Mouse (Mus musculus): ENCODE results near the gene Sgpp2.

The Sgpp2 gene

GRCm38 (mm10) chr1:78340584-78340983, 30.4 kb downstream of the Sgpp2 start:
- no peak for DNase-seq

DNA sequence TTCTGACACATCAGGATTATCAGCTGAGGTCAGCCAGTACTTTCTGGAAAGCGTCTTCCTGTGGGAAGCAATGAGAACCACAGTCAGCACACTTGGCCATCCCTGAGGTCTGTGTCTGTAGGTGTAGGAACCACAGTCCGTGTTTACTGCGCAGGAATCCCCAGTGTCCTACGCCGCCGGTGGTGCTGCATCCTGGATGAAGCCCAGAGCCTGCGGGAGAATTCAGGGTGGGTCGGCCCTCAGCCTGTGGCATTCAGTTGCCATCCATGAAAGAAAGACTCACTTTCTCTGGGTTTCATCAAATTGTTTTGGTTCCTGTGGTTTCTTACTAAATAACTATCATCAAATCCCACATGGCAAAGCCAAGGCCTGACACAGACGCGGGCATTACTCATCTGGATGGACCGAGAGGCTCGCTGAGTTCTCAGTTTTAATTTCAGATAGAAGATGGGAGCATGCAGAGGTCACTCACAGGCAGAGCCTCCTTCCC, 37.2 kb downstream of the Sgpp2 start:
- DNase-seq = no peak

DNA sequence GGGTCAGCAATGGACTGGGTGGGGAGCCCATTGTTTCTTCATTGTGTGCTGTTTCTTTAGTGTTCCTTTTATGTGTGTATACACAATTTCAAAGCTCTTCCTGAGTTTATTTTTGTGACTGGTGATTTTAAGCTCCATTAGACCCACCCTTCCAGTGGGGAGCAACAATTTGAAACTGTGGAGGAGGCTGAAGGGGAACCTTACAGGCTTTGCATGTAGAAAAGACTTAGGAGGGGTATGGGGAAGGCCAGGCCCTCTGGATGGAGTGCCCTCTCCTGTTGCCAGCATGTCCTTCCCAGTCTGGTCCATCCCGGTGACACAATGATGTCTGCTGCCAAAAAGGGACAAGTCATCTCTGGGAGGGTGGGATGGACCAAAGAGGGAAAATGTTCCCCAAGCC, 39.1 kb downstream of the Sgpp2 start:
- DNase-seq = no peak

DNA sequence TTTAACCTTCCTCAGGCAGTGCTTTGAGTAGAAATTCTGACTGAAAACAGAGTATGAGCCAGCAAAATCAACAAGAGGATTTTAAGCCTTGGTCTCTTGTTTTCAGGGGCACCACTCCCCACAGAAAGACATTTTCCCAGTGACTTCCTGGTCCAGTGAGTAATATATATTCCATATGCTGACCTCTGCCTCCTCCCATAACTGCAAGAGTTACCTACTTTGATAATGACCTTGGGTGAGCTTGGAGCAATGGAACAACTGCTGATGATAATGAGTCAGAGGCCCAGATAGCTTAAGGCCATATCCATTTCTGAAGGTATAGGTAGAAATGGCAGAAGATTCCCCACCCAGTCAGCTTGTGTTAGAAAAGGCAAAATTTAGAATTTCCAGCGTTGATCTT, 43.1 kb downstream of the Sgpp2 start:
- no peak for DNase-seq

GRCm38 (mm10) chr1:78355123-78355522, 45.0 kb downstream of the Sgpp2 start:
- no peak for DNase-seq

DNA sequence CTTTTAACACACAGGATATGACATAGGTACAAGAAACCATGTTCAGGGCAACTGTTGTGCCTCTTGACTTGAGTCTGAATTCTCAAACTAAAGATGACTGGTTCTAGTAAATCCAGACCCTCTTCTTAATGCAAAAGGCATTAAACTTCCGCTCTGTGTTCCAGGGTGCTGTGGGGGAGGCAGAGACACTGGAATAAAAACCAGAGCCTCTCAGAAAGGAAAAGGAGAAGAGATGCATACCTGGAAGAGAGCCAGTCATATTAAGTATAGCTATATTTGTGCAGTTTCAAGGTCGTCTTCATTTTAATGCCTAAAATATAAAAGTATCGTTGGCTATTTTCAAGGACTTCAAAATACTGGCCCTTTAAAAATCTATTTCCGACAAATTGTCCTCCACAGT, 47.3 kb downstream of the Sgpp2 start:
- no peak for DNase-seq

GRCm38 (mm10) chr1:78357868-78358267, 47.7 kb downstream of the Sgpp2 start:
- no peak for DNase-seq

DNA sequence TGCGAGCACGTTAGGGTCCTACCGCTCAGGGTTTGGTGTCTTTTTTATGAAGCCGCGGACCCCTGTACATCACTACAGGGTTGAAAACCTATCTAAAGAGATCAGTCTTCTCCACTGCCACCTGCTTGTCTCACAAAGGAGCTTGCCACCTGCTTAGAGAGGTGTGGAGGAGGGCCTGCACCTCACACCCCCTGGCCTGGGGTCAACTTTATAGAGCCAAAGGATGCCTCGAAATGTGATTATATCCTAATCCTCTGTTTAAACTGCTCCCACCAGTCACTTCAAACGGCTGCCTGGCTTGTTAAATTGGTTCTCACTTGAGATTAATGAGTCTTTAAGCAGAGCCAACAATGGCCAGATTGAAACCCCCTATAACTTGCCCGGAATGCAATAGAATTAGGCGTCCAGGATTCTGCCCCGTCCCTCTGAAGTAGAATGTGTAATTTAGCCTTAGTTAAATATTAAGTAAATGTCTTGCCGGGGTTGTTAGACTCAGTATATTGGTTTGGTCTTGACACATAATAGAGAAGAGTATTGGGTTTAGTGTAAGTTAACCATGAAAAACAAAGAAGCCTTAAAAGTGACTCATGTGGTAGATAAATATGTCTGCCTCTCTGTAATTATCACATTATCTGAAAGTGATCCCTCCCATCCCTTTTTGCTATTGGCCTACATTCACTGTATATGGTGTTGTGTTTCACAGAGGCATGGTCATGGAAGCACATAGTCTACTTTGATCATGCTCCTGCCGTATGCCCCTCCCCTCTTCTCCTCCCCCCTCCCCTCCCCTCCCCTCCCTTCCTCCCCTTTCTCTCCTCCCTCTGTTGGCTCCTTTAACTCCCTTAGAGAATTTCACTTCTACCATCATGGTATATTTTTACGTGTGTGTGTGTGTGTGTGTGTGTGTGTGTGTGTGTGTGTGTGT, 54.1 kb downstream of the Sgpp2 start:
- DNase-seq = no peak

DNA sequence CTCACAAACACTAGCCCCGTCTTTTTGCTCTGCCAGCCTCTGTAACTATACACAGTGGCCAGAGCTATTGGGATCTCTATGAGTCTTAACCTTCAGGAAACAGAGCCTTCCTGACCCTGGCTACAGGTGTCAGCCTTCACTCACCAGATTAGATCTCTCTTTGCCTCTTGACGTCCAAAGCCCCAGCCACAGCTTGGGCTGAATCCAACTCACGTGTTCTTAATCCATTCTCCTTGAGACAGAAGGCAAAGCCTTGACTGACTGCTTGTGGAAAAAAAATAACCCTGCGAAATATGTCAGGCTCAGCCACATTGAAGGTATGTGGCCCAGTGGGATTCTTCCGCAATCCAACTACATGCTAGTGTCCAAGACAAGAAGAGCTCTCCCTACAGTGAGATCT, 57.7 kb downstream of the Sgpp2 start:
- no peak for DNase-seq

DNA sequence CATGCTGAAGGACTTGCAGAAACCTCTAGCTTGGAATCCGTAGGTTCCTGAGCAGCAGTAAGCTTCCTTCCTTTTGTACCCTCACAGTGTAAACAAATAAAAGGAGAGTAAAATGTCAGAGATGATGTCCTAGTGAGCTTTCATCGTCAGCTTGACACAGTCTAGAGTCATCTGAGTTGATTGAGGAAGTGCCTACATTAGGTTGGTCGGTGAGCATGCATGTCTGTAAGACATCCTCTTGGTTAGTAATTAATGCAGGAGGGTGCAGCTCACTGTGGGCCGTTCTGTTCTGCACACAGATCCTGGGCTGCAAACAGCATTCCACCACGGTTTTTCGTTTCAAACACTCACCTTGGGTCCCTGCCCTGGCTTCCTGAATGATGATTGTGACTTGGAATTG, 60.0 kb downstream of the Sgpp2 start:
- no peak for DNase-seq

DNA sequence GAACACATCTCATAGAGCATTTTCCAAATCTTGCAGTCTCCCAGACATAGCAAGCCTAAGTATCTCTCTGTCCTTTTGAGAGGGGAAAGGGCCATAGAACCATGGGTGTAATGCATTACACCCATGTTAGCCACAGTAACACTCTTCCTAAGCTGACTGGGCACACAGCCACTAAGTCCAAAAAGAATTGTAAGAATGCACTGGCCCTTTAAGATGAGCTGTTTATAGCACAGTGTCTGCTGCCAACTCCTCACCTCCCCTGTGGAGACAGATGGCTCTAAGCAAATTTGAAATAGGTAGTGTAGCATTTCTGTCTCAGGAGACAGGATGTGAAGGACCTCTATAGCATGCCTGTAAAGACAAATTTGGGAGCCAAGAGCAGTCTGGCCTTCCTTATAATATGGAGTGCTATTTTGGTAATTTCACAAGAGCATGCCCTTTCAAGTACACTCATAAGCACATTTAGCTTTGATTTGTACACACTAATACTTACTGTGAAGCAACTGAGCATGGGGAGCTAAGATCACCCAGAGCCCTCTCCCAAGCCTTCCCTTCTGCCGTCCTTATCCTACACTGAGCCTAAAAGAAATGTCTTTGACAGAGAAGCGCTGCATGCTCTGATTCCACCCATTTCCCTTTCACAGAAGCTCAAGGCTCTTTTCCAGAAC, 61.6 kb downstream of the Sgpp2 start:
- no peak for DNase-seq

DNA sequence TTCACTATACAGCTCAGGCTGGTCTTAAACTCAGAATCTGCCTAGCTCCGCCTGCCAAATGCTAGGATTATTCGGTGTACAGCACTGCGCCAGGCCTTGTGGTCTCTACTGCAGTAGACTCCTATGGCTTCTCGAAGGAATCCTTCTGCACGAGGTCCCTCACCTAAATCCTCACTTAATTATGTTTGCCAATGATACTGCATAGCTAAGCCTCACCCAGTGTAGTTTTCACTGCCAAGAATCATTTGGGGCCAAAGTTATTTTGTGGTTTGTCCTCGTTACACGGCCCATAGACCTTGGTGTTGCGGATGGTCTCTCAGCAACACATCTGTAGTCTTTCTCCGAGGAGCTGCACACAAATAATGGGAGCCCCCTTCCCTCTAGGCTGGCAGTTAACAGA, 62.2 kb downstream of the Sgpp2 start:
- DNase-seq = no peak

GRCm38 (mm10) chr1:78373836-78374235, 63.7 kb downstream of the Sgpp2 start:
- DNase-seq = no peak

DNA sequence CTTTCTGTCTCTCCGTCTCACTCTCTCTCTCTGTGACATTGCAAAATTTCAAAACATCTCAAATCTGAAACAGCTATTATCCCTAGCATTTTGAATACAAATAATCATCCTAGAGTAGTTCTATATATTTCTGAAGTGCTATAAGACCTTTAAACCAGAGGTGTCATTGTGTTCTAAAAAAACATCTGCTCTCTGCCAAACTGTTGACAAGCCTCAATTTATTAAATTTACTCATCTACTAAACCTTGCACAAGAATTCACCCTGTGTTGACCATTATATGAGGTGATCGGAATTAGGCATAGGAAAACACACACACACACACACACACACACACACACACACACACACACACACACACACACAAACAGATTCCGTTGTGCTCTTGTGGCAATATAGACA, 64.9 kb downstream of the Sgpp2 start:
- DNase-seq = no peak

DNA sequence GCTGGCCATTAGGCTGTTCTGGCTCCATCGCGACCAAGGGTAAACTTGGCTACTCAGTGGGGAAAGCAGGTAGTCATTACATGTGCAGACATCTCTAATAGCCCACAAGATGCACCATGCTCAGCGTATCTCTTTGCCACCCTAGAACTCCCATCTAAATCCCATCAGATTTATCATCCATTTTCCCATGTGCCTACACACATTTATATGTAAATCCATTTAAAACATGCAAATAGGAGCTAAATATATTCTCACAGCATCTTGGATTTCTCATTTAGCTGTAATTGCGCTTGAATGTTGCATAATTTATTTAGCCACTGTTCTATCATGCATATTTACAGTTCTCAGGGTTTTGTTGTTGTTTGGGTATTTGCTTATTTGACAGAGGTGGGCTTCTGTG, 70.8 kb downstream of the Sgpp2 start:
- no peak for DNase-seq

DNA sequence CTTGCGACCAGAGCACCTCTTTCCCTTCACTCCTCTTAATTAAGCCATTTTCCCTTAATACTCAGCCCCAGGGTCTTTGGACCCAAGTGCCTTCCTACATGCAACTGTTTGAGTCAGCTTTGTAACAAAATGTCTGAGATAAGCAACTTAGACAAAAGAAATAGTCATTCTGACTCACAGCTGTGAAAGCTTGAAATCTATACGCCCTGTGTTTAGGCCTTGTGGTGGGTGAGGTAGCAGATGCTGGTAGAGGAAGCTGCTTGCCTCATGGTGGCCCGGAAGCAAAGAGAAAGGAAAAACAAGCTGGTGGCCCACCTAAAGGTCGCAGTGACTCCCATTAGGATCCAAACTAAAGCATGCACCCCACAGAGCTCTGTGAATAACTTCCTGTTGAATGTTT, 77.7 kb downstream of the Sgpp2 start:
- no peak for DNase-seq

- DNase-seq = no peak
Measured at GRCm38 (mm10) chr1:78388848-78389247, 78.7 kb downstream of the Sgpp2 start.

DNA sequence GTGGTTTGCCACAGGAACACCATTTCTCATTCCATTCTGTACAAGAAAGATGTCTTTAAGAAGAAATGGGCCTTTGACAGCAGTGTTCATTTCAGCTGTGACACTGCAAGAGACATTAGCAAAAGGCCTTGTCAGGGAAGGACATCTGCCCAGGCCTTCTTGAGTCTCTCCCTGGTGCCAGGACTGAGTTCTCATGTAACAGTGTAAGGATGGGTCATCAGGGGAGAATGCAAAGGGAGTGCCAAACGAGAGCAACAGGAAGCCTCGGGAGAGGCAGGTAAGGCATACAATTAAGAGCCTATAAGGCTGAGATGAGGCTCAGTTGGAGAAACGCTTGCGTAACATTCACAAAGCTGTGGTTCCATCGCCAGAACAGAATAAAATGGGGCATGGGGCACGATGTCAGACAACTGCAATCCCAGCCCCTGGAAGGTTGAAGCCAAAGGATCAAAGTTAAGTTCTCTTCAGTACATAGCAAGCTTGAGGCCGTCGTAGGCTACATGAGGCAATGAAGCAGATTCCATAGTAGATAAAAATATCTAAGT, 85.1 kb downstream of the Sgpp2 start:
- no peak for DNase-seq

DNA sequence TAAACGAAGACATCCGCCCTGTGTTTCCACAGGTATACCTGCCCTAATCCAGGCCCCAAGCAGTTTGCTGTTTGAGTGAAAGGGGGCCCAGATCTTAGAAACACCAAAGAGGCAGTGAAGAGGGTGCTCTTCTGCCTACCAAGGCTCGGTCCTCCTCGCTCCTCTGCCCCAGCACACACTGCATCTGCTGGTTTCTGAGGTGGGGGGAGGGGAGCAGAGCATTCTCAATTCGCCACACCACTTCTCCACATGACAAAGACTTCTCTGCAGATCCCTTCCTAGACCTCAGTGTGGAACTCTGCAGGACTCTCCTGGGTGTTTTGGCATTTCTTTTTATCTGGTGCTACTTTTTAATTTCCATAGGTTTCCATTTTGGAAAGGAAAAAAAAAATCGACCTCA, 85.6 kb downstream of the Sgpp2 start:
- no peak for DNase-seq

DNA sequence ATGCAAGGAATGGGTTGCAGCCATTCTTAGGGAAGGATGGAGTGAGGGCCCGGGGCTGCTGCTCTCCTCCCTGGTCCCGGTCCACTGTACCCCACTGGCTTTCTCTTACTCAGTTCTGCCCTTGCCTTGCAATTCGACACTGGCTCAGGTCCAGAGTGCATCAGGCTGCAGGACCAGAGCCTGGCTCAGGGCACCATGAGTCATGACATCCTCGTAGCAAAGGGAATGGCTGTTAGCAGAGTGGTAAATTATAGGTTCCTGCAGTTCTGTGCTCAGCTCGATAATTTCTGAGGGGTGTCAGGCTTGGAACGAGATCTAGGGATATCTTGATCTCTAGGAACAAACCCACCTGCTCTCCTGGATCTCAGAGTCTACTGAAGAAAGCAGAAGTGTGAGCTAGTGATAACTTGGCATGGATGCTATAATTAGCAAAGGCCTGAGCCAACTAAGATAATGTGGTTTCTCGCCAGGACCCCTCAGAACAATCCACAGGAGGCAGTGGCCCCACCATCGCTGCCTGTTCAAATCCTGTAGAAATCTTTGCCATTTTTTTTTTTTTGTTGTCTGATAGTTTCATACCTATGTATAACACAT, 86.3 kb downstream of the Sgpp2 start:
- DNase-seq = no peak

DNA sequence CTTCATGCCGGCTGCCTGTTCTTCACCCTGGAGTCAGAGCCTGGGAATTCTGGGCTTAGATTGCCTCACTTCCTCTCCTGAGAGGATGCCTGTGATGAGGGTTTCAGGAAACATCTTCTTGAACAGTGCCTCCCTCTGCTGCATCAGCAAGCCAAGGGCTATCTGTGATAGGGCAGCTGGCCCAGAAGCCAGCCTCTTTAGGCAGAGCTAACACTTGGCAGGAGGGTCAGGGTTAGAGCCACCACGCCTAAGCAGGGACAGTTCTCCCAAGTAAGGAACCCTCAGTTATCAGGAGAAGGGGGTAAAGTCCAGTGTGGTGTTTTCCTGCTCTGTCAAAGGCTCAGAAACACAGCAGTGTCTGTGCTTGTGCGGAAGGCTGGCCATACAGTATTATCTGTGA, 89.6 kb downstream of the Sgpp2 start:
- no peak for DNase-seq

DNA sequence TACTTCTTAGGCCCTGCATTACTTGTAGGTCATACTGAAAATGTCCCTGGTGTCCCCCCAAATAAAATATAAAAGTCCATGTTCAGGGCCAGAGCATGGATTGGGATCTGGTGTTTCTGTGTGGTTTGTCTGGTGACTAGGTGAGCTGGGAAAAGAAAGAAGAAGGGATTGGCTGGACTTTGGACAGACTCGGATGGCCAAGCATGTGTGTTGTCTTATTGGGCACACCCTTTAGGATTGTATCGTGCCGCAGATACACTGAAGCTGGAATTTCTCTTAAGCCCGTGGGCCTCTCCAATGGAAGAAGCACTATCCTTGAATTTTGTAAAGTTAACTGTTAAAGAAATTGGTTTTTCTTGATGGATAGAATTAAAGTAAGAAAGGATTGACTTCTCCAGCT, 91.3 kb downstream of the Sgpp2 start:
- DNase-seq = no peak

- DNase-seq = no peak
Measured at GRCm38 (mm10) chr1:78409396-78409795, 99.3 kb downstream of the Sgpp2 start.

DNA sequence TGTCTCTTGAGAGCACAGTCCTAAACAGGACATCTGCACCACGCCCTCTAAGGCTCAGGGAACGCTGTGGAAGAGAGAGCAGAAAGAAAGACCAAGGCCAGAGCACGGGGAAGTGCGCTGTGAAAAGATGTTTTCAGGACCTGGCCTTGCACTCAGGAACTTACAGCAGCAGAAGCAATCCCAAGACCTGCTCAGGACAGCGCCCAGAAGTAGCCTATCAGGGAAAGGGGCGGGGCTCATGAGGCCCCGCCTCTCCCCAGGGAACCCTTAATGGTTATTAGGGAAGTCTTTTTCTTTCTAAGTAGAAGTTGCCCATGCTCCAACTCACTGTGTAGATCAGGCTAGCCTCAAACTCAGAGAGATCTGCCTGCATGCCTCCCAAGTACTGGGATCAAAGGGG, 102.5 kb downstream of the Sgpp2 start:
- DNase-seq = no peak
